Mouse (Mus musculus): Measurements from ENCODE around the gene Scube1.

DNA sequence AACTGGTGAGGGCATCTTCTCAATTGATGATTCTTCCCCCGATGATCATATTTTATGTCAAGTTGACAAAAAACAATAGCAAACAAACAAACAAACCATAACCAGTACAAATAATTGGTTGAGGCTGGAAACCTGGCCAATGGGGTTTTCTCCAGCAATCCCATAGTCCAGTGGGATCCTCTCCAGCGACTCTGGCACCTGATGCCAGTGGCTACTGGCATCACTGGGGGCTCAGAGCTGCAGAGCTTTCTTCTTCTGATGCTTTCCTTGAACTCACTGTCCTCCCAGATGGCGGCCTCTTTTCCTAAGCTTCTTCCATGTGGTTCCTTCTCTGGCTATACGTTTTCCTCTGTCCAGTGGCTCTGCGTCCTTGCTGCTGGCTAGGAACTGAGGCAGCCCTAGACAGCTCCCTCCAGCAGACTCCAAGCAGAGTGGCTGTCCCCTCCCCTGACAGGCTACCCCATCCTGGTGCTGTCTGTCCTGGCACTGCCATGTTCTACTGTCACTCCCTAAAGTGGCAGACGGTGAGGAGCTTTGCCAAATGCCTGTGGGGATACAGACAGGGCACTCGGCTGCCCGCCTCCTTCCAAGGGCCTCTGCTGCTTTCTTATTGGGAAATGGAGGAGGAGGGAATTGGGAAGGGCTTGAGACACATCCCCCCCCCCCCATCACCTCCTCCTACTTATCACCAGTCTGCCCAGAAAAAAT is 46.7 kb upstream of the Scube1 start:
- TF ChIP-seq CTCF (conservative IDR thresholded peaks at IDR 0.05; ENCODE audit: insufficient read depth, insufficient read length, low read depth, low read length) (no peak), POLR2A (IDR thresholded peaks at IDR 0.05; ENCODE audit: low read depth, low read length) (no peak)

Measured in kidney, adult 2 months (tissue).